Mouse (Mus musculus) spleen, postnatal 4 days (tissue): Measurements from ENCODE around the gene Rpl9-ps1.

Experiments
- DNase-seq, 2 experiments: peaks; one replicate each; pipeline ENCODE4 v3.0.0; 2022; ENCODE audit warnings: low spot score in 2 of 2

Rpl9-ps1 gene

DNA sequence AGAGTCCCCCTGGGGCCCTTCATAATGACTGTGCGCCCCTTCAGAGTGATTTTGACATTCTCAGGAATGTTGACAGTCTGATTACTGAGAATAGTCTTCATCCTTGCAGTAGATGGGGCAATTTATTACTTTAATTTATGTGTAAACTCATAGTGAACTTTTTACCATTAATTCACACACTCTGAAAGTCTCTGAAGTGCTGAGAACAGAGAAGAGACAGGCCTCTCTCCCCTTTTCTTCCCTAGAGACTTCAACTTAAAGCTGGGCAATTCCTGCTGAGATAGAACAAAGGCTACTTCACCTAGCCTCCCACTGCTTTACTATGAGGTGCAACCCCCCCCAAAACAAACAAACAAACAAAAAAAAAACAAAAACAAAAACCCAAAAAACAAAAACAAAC, at the start of gene Rpl9-ps1:
Gene Rpl9-ps1 (minus strand): TSS at position 101 of the 400 bp plus-strand sequence.
- DNase-seq: no peak

DNA sequence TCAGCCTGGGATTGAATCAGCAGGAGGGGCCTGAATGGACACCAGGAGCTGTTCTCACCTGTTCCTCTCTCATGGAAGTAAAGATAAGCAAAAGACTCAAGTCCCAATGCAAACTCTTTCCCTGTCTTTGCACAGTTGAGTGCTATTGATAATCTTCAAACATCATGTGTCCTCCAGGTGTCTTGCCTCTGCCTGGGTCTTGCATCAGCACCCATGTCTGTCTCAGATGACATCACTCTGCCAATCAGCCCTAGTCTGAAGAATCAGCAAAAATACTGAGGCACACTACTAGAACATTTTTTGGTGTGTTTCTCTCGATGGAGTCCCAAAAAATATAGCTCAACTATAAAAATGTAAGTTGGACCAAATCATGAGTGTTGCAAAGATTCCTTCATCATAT, 46.6 kb upstream of the Rpl9-ps1 start:
- DNase-seq: no peak

DNA sequence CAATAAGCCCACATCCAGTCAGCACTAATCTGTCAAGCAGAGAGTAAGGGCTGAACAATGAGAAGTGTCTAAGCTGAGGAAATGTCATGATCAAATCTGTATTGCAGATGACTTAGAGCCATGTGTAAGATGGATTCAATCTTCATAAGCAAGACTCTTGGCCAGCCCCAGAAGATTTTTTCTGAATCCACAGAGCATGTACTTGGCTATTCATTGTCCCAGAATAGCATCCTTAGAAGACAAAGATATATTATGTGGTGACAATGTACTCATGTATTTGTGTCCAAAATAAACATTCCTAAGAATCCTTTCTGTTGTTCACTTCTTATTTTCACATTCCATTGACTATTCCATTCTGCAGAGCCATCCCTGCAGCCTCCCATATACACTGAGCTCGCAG, 44.5 kb upstream of the Rpl9-ps1 start:
- no peak for DNase-seq

DNA sequence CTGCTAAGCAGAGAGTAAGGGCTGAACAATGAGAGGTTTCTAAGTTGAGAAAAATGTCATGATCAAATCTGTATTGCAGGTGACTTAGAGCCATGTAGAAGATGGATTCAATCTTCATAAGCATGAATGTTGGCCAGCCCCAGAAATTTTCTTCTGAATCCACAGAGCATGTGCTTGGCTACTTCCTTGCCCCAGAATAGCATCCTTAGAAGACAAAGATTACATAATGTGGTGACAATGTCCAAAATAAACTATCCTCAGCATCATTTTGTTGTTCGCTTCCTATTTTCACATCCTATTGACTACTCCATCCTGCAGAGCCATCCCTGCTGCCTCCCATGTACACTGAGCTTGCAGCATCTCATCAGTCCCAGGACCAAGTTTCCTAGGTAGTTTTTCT, 30.2 kb upstream of the Rpl9-ps1 start:
- no peak for DNase-seq

DNA sequence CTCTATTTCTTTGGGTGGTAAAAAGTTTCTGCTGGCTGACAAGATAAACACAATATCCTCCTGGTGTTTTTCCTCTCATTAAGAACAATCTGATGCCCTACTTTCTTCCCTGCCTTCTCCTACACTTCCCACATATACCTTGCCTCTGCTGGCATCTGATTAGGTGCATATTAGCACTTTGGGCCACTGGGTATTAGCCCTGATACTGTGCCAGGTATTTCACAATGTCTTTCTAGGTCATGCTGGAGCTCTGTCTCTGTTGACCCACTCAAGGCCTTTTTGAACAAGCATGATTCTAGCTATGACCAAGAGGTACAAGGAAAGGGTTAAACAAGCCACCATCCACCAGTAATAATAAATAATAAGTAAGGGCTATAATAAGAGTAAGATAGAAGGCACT, 26.3 kb upstream of the Rpl9-ps1 start:
- DNase-seq: no peak

DNA sequence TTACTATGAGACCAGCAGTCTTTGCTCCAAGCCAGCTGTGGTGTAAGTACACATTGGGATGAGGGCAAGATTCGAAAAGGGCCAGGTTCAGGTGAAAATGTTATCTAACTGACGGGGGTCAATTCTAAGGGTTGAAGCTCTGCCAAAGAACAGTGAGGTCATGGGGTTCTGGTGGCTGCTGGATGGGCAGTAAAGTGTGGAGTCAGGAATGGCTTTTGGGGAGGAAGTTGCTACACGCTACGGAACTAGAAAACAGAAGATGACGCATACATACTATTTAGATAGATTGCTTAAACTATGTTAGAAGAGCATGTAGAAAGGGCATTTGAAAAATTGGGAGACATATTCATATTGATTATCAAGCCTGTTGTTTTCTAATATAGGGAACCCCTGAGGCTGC, 18.1 kb upstream of the Rpl9-ps1 start:
- DNase-seq: no peak

DNA sequence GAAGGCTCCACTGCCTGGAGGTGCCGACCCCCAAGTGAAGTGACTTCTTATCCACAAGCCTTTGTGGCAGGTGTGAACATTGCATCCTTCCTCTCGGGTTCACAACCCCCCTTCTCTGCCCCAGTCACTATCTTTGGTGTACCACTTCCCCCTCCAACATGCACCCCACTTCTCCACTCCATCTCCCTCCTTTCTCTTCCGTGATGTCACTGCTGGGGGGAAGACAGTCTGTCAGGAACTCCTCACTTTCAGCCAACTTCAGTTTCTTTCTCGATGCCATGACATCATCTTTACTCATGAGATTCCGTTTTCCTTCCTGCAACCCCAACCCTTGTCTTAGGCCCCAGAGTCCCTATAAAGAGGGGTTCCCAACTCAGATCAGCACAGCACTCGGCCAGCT, 16.8 kb upstream of the Rpl9-ps1 start, which contains the start of gene Ccl4:
Gene Ccl4 (plus strand): TSS at position 381 of the 400 bp plus-strand sequence.
- DNase-seq: no peak

DNA sequence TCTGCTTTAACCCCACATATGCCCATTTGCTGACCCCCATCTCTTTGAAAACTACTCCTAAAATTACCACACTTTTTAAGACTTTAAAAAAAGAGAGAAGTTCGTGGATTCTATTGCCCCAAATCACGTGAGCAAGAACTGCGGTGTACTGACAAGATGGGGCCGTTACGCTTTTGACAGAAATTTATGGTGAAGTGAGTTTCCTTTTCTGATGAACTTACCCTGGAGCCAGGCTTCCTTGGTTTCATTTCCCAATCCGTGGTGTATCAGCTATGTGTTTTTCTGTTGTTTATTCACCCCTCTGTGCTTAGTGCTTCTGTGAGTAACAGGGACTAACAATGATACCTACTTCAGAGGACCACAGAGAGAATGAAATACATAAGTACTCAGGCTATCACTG, 13.4 kb upstream of the Rpl9-ps1 start:
- DNase-seq: no peak

DNA sequence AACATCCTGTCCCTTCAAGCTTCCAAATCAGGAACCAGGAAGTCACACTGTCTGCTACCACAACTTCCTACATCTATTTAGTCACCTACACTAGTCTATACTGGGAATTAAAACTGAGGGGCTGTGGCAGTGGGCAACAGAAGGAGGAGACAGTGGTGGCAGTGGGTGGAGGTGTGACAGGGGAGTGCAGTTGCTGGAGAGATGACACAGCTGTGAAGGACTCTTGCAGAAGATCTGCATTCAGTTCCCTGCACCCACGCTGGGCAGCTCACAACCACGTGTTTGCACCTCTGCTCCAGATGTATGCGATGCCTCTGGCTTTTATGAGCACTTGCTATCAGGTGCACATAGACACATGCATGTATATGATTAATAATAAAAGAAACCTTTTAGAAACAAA, 12.1 kb upstream of the Rpl9-ps1 start:
- DNase-seq: no peak

DNA sequence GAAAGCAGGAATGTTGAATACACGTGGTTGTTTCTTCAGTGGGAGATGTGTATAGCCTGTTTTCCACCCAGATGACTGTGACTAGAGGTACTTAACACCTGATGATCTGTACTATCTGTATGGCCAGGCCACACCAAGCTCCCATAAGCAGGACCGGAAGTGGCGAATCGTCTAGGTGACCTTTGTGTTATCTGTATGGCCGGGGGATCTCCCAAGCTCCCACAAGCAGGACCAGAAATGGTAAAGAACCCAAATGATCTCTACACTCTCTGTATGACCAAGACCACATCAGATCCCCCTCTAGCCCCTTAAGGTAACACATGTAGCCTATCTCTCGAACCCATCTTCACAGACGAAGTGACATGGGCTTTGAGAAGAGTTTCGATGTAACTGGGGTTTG, 9.2 kb upstream of the Rpl9-ps1 start:
- no peak for DNase-seq

DNA sequence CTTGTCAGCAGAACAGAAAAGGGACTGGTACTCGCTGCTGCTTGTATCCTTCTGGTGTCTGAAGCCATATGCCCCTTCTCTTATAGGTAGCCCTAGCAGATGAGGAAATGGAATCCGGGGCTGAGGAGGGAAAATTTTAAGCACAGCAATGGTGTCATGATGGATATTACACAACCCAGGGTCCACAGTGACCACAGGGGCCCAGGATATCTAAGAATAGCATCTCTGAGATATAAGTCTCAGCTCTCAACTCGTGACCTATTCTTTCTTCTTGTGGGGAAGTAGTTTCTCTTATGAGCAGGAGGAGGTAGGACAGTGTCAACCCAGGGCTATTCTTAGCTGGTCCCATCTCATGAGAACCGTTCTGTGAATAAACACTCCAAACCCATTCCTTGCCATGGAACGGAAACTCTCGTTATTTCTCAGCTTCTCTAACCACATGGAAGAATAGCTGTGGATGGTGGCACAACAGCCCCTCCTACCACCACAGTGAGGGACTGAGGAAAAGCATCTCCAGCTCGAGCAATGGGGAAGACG, 4.0 kb upstream of the Rpl9-ps1 start, which contains the start of gene Ccl3:
Gene Ccl3 (minus strand): TSS at position 51 of the 537 bp plus-strand sequence.
- no peak for DNase-seq

DNA sequence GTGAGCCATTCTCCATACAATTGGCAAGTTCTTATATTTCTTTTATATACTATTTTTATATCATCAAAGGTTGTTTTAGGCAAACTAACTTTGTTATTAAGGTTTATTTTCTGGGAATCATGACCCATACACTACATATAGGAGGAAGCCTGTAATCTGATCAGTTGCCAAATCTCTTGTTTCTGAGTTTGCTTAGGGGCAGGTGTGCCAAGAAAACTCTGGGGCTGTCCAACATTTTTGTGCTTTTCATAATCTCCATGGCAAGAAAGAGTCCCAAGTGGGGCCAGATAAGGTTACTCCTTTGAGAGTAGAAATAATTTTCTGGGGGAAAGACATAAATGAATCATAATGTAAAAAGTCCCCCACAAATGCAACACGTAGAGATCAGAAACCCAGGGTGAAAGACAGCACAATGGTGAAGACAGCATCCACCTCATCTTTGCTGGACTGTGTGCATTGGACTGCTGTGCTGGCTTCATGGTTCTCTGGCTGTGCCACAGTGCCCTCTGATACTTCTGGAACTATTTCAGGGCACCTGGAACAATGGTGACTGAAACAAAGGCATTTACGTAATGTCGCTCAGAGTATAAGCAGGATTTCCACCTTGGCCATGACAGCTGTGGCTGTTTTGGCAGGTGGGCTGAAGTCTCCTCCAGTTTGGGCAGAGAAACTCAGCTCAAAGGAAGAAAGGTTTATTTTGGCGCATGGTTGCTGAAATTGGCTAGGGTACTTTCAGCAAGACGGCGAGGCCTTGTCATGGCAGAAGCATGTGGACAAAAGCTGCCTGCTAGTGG, 1.1 kb upstream of the Rpl9-ps1 start:
- no peak for DNase-seq

DNA sequence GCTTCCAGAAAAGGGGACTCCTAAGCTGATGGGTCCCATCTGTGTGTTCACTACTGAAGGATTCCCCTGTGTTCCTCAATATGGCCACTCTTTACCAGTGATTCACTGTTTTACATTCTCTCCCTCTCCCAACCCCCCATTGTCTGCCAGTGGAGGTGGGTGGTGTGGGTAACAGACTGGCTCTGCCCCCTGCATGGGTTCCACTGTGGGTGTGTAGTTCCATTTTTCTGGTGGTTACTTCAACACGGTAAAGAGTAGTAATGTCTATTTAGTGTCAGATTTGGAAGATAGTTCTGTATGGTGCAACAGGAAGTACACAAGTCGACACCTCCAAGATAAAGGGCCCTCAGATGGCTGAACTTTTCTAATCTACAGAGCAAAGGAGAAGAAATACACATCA, 4.2 kb downstream of the Rpl9-ps1 start:
- DNase-seq: no peak

DNA sequence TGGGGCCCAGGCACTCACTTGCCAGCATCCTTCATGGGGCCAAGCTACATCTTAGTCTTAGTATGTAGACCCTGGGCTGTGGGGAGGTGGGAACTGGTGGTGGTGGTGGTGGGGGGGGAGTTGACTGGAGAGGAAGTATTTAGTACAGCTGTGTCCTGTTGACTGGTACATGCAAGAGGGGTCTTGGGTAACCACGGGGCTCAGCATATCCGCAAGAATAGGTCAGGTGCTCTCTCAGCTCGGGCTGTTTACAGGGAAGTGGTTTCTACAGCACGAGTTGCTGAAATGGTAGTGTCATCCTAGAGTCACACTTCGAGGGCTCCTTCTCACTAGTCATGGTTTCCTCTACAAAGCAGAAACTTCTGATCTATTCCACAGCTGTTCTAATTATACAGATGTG, 5.3 kb downstream of the Rpl9-ps1 start:
- peak; percentile 49 to 68 for DNase-seq

DNA sequence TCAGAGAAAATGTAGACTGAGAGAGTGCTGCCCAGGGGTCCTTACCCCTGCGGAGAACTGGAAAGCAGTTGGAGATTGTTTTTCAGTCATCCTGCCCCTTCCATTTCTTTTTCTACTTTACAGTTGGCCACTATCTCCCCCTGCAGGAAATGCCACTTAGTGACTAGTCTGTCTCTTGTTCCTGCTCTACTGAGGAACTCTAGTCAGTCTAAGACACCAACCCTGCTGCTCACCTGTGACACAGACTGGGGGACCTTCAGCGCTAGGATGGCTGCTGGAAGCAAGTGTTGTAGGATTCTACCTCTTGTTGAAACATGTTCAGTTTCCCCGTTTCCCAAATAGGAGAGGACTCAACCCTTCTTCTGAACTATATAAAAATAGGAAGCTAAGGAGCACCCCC, 5.9 kb downstream of the Rpl9-ps1 start:
- DNase-seq: peak; percentile 23 to 66

DNA sequence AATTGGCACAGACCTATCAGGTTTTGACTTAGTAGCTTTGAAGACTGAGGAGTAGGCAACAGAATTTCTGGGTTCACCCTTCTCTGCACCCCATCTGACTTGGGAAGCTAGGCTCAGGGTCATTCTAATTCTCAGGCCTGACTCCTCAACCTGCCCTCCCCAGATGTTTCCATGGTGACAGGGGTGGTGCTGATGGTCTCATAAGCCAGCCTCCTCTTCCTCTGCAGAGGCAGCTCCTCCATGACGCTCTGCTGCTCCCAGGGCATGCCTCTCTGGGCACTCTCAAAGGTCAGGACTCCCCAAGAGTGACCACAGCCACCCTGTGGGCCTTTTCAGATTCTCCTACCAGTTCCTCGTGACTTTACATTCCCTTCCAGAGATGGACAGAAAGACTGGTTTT, 6.5 kb downstream of the Rpl9-ps1 start:
- DNase-seq: no peak

DNA sequence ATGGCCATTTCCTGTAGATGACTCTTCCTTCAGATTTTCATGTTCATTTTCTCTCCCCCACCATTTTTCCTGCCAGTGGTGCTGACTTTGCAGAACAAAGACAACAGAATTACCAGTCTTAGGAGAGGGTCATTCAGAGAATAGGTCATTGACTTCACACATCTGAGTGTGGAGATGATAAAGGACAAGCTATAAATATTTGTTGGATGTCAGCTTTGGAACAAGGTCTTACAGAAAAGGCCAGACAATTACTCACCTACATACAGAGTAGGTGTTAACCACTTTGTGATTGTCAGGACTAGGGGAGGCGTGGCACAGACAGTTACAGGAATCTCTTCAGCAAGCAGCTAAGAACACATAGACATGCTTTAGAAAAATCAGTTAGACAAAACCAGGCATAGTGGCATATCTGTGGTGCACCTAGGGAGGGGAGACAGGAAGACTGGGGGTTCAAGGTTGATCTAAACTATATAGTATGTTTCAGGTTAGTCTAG, 8.6 kb downstream of the Rpl9-ps1 start:
- no peak for DNase-seq

DNA sequence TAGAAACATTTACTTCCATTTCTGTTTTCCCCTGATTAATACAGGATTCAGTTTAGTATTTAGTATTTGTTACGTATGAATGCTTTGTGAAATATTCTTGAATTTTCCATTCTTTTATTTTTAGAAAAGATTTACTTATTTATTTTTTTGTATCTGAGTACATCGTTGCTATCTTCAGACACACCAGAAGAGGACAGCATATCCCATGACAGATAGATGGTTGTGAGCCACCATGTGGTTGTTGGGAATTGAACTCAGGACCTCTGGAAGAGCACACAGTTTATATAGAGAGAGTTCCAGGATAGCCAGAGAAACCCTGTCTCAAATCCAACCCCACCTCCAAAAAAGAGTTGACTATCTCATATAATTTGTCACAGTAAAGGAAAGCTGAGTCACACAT, 10.5 kb downstream of the Rpl9-ps1 start:
- DNase-seq: no peak

DNA sequence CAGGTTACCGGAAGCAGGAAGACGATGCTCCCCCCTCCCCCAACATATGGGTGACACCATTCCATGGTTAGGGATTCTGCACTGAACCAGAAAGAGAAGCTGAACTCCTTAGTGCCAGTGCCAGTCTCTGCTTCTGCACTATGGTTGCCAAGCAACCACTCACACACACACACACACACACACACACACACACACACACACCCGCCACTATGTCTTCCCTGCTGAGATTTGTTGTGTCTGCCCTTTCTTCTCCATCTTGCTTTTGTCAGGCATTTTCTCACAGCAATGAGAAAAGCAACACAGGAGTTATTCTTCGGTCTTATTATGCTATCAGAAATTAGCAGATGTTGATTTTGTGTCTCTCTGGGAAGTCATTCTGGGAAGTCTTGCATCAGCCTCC, 11.0 kb downstream of the Rpl9-ps1 start:
- DNase-seq: no peak

DNA sequence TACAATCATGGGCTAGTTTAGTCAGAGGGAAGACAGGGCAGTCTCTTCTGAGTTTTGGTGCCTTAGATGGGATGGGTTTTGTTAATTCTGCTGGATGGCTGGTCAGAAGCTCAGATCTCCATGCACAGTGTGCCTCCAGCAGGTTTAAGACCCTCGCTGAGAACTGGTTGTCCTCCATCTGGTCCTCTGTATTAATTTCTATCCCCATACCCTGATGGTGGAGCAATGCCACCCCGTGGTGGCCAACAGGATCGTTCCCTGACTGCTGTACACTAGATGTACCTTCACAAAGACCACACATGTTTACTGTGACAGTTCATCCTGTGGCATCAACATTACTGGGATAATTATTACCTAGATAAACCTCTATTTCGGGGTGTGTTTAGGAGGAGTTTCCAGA, 12.7 kb downstream of the Rpl9-ps1 start:
- DNase-seq: no peak

DNA sequence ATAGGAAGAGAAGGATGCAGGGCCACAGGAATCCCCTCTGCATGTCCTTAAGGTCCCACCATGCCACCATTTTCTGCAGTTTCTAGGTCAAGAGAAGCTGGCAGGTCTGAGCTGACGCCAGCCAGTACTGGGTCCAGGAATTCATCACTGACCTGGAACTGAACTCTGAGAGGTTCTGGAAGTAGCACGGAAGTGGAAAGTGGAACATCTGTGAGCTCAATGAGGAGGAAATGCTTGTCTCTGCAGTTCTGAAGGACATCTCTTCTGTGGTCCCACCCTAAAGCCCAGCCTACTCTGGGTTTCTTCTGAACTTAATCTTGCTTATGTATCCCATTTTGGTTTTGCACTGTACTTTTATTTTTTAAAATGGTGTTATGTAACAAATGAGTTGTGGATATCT, 14.4 kb downstream of the Rpl9-ps1 start:
- DNase-seq: no peak

DNA sequence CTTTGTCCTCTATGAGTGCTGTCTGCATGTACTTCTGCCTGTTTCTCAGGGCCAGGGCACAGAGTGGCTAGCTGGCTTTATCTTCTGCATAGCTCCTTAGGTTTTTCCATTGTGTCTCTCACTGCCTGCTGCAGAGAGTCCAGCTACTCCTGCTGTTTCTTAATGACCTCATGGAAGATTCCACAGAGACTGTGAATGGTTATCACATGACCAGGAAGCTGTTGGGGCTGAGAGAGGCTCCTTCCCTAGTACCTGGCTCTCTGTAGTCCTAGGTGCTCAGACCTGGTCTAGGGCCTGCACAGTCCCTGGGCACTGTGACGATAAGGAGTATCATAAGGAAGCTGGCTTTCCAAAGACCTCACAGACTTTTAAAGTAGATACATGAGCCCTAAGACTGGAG, 14.8 kb downstream of the Rpl9-ps1 start:
- no peak for DNase-seq

DNA sequence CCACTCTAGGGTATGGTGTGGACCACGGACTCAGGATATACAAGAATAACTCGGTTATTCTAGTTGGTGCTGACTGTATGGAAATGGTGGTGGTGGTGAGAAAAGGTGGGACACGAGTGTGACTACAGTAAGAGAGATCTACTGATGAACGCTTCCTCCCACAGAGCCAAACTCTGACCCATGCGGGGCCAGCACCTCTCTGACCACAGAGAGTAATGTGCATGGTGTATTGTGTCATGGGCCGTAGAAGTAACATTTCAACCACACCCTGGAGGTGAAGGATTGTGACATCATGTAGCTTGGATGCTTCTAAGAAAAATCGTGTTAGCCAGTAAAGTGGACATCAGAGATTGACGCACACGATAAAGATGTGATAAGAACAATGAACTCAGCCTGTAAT, 16.6 kb downstream of the Rpl9-ps1 start:
- no peak for DNase-seq
